Mouse (Mus musculus) neural tube, embryonic 13.5 days (tissue): ENCODE results near the gene Cyth1. TPM values are rescaled to one million over a fixed set of nuclear protein-coding genes. Genes with fewer than 3 reads are reported as not detected.

Experiments
- ATAC-seq: fragments of 200-750 bp; cut with Nextera tagmentation; 2 replicates; pipeline ENCODE4 v1.8.0; 2017; ENCODE audit warnings: low read depth, mild to moderate bottlenecking, moderate TSS enrichment, moderate library complexity
- H3K27ac ChIP-seq: fragments of 300-500 bp; sonication (generic); replicated peaks from 2 replicates; pipeline ENCODE4 v1.5.1; 2015; ENCODE audit warnings: moderate library complexity, mild to moderate bottlenecking, inconsistent platforms
- H3K27me3 ChIP-seq: fragments of 300-500 bp; sonication (generic); 2 replicates; pipeline ENCODE4 v1.6.1; 2015; ENCODE audit warnings: mild to moderate bottlenecking, inconsistent platforms
- H3K36me3 ChIP-seq: fragments of 300-500 bp; sonication (generic); 2 replicates; pipeline ENCODE4 v1.6.1; 2015; ENCODE audit warnings: mild to moderate bottlenecking, inconsistent platforms
- H3K4me1 ChIP-seq: fragments of 300-500 bp; sonication (generic); replicated peaks from 2 replicates; pipeline ENCODE4 v1.6.1; 2015; ENCODE audit warnings: inconsistent platforms
- H3K4me2 ChIP-seq: fragments of 300-500 bp; sonication (generic); 2 replicates; pipeline ENCODE4 v1.6.1; 2015; ENCODE audit warnings: inconsistent platforms, mild to moderate bottlenecking, moderate library complexity
- H3K4me3 ChIP-seq: fragments of 300-500 bp; sonication (generic); 2 replicates; pipeline ENCODE4 v1.5.1; 2015; ENCODE audit warnings: mild to moderate bottlenecking, inconsistent platforms
- H3K9ac ChIP-seq: fragments of 300-500 bp; sonication (generic); 2 replicates; pipeline ENCODE4 v1.6.1; 2015; ENCODE audit warnings: moderate library complexity, mild to moderate bottlenecking, inconsistent platforms
- H3K9me3 ChIP-seq: fragments of 300-500 bp; sonication (generic); 2 replicates; pipeline ENCODE4 v1.6.1; 2016; ENCODE audit warnings: inconsistent platforms
- WGBS: fragments of 180-500 bp; shearing (Covaris S2); methylation state at CpG from one replicate; pipeline ENCODE4 v1.1.7; 2015; 5-methylcytosine and 5-hydroxymethylcytosine counted together
- polyA plus RNA-seq: library from polyadenylated mRNA; unstranded; fragments of >200 nt; fragmentation: Nextera tagmentation; extraction: Ambion mirVana; gene quantifications from 2 replicates; pipeline ENCODE4 v1.2.1, GENCODE M21; 2015

Cyth1 gene
- polyA plus RNA-seq, 1 experiment from 2014 or later: 25.2 TPM

- H3K4me2 ChIP-seq: peak overlapping the region; percentile 81
- H3K9me3 ChIP-seq: no peaks in the 10 kb centered on the region
- ATAC-seq: peak; percentile 80
- 8% methylated on average over 9 of the region's 9 CpGs for WGBS
- H3K4me3 ChIP-seq: peak overlapping the region; percentile 54
- peak overlapping the region; percentile 99 for H3K27ac ChIP-seq
- peaks cover 83% of the 10 kb centered on the region for H3K4me1 ChIP-seq
- no peaks in the 10 kb centered on the region for H3K27me3 ChIP-seq
- H3K9ac ChIP-seq: peak overlapping the region; percentile 88
- no peaks in the 10 kb centered on the region for H3K36me3 ChIP-seq
These were observed 46.5 kb downstream of the Cyth1 start for GRCm38 (mm10) chr11:118201833-118202409.

- peak overlapping the region; percentile 99 for H3K27ac ChIP-seq
- no peaks in the 10 kb centered on the region for H3K27me3 ChIP-seq
- H3K36me3 ChIP-seq: no peaks in the 10 kb centered on the region
- H3K4me1 ChIP-seq: peaks cover 85% of the 10 kb centered on the region
- H3K4me3 ChIP-seq: peak overlapping the region; percentile 54
- ATAC-seq: no peak
- 20% methylated on average over 11 of the region's 11 CpGs for WGBS
- H3K9me3 ChIP-seq: no peaks in the 10 kb centered on the region
- H3K9ac ChIP-seq: peak overlapping the region; percentile 88
- peak overlapping the region; percentile 81 for H3K4me2 ChIP-seq
These were observed 47.3 kb downstream of the Cyth1 start for GRCm38 (mm10) chr11:118200834-118201830.

GRCm38 (mm10) chr11:118198296-118198600, 50.1 kb downstream of the Cyth1 start:
- peak overlapping the region; percentile 71 for H3K9ac ChIP-seq
- no peaks in the 10 kb centered on the region for H3K9me3 ChIP-seq
- no peaks in the 10 kb centered on the region for H3K27me3 ChIP-seq
- H3K36me3 ChIP-seq: peaks cover 2% of the 10 kb centered on the region; the same call in 1 of the 2 replicates
- 18% methylated on average over 2 of the region's 2 CpGs for WGBS
- peaks cover 84% of the 10 kb centered on the region for H3K4me1 ChIP-seq
- H3K27ac ChIP-seq: peak overlapping the region; percentile 91
- H3K4me2 ChIP-seq: peak overlapping the region; percentile 81
- peak overlapping the region; percentile 27 for H3K4me3 ChIP-seq
- no peak for ATAC-seq

- Histone ChIP-seq H3K27me3 (no peaks in the 10 kb centered on the region), H3K27ac (peak overlapping the region; percentile 91), H3K9ac (peak overlapping the region; percentile 71), H3K9me3 (no peaks in the 10 kb centered on the region), H3K4me3 (peak overlapping the region; percentile 27), H3K4me2 (peak overlapping the region; percentile 81), H3K36me3 (peaks cover 8% of the 10 kb centered on the region; the same call in 1 of the 2 replicates), H3K4me1 (peaks cover 82% of the 10 kb centered on the region)
- WGBS: 21% methylated on average over 13 of the region's 13 CpGs
- no peak for ATAC-seq
These were observed 50.7 kb downstream of the Cyth1 start for GRCm38 (mm10) chr11:118197508-118198295.

- H3K9ac ChIP-seq: peak overlapping the region; percentile 43; the same call in 1 of the 2 replicates
- no peaks in the 10 kb centered on the region for H3K27me3 ChIP-seq
- peak overlapping the region; percentile 1; the same call in 1 of the 2 replicates for H3K4me2 ChIP-seq
- no peaks in the 10 kb centered on the region for H3K9me3 ChIP-seq
- H3K36me3 ChIP-seq: peaks cover 15% of the 10 kb centered on the region
- 41% methylated on average over 10 of the region's 10 CpGs for WGBS
- peaks cover 75% of the 10 kb centered on the region for H3K4me1 ChIP-seq
- H3K4me3 ChIP-seq: no peak overlapping the region
- H3K27ac ChIP-seq: peak overlapping the region; percentile 14; the same call in 1 of the 2 replicates
- no peak for ATAC-seq
These were observed 51.5 kb downstream of the Cyth1 start for GRCm38 (mm10) chr11:118196824-118197388.

GRCm38 (mm10) chr11:118193390-118194147, 54.8 kb downstream of the Cyth1 start:
- Histone ChIP-seq H3K36me3 (peaks cover 44% of the 10 kb centered on the region), H3K4me1 (peaks cover 41% of the 10 kb centered on the region), H3K4me2 (no peak overlapping the region), H3K9me3 (no peaks in the 10 kb centered on the region), H3K4me3 (no peak overlapping the region), H3K27ac (no peak overlapping the region), H3K9ac (no peak overlapping the region), H3K27me3 (no peaks in the 10 kb centered on the region)
- ATAC-seq: no peak
- 74% methylated on average over 14 of the region's 14 CpGs for WGBS

GRCm38 (mm10) chr11:118192973-118193372, 55.4 kb downstream of the Cyth1 start:
- H3K9me3 ChIP-seq: no peaks in the 10 kb centered on the region
- no peak overlapping the region for H3K4me2 ChIP-seq
- peaks cover 49% of the 10 kb centered on the region for H3K36me3 ChIP-seq
- ATAC-seq: no peak
- H3K27ac ChIP-seq: no peak overlapping the region
- H3K9ac ChIP-seq: no peak overlapping the region
- WGBS: 85% methylated on average over 5 of the region's 5 CpGs
- no peak overlapping the region for H3K4me3 ChIP-seq
- H3K27me3 ChIP-seq: no peaks in the 10 kb centered on the region
- H3K4me1 ChIP-seq: peaks cover 35% of the 10 kb centered on the region

- peaks cover 82% of the 10 kb centered on the region for H3K36me3 ChIP-seq
- no peak overlapping the region for H3K4me2 ChIP-seq
- H3K9me3 ChIP-seq: no peaks in the 10 kb centered on the region
- no peak overlapping the region for H3K27ac ChIP-seq
- H3K4me3 ChIP-seq: no peak overlapping the region
- no peak for ATAC-seq
- WGBS: 91% methylated on average over 9 of the region's 9 CpGs
- no peaks in the 10 kb centered on the region for H3K27me3 ChIP-seq
- no peaks in the 10 kb centered on the region for H3K4me1 ChIP-seq
- no peak overlapping the region for H3K9ac ChIP-seq
These were observed 65.6 kb downstream of the Cyth1 start for GRCm38 (mm10) chr11:118182768-118183167.

GRCm38 (mm10) chr11:118182353-118182752, 66.0 kb downstream of the Cyth1 start:
- Histone ChIP-seq H3K4me2 (no peak overlapping the region), H3K27me3 (no peaks in the 10 kb centered on the region), H3K4me3 (no peak overlapping the region), H3K27ac (no peak overlapping the region), H3K9me3 (no peaks in the 10 kb centered on the region), H3K36me3 (peaks cover 82% of the 10 kb centered on the region), H3K4me1 (no peaks in the 10 kb centered on the region), H3K9ac (no peak overlapping the region)
- ATAC-seq: no peak
- 91% methylated on average over 4 of the region's 4 CpGs for WGBS

- Histone ChIP-seq H3K4me1 (no peaks in the 10 kb centered on the region), H3K9ac (no peak overlapping the region), H3K36me3 (peaks cover 96% of the 10 kb centered on the region), H3K27me3 (no peaks in the 10 kb centered on the region), H3K4me3 (no peak overlapping the region), H3K9me3 (no peaks in the 10 kb centered on the region), H3K27ac (no peak overlapping the region), H3K4me2 (no peak overlapping the region)
- no peak for ATAC-seq
- 92% methylated on average over 7 of the region's 7 CpGs for WGBS
These were observed 68.2 kb downstream of the Cyth1 start for GRCm38 (mm10) chr11:118180199-118180598.

- no peak overlapping the region for H3K4me3 ChIP-seq
- no peak overlapping the region for H3K4me2 ChIP-seq
- ATAC-seq: no peak
- no peaks in the 10 kb centered on the region for H3K27me3 ChIP-seq
- no peak overlapping the region for H3K27ac ChIP-seq
- peaks cover 86% of the 10 kb centered on the region for H3K36me3 ChIP-seq
- H3K9ac ChIP-seq: no peak overlapping the region
- no peaks in the 10 kb centered on the region for H3K4me1 ChIP-seq
- no peaks in the 10 kb centered on the region for H3K9me3 ChIP-seq
- 83% methylated on average over 5 of the region's 5 CpGs for WGBS
These were observed 70.2 kb downstream of the Cyth1 start for GRCm38 (mm10) chr11:118178236-118178635.
